Mouse (Mus musculus): ENCODE measurements around the gene Snx27.
A peak's percentile ranks its signal among the peaks of the same experiment; 100 is the strongest.

The Snx27 gene

GRCm38 (mm10) chr3:94477444-94477843 is 105.1 kb downstream of the Snx27 start:
- no peak for DNase-seq (ENCODE audit: low read depth, low spot score)

- no peak for DNase-seq (ENCODE audit: low read depth, low spot score)
Observed at GRCm38 (mm10) chr3:94476301-94477035, 106.0 kb downstream of the Snx27 start.

DNA sequence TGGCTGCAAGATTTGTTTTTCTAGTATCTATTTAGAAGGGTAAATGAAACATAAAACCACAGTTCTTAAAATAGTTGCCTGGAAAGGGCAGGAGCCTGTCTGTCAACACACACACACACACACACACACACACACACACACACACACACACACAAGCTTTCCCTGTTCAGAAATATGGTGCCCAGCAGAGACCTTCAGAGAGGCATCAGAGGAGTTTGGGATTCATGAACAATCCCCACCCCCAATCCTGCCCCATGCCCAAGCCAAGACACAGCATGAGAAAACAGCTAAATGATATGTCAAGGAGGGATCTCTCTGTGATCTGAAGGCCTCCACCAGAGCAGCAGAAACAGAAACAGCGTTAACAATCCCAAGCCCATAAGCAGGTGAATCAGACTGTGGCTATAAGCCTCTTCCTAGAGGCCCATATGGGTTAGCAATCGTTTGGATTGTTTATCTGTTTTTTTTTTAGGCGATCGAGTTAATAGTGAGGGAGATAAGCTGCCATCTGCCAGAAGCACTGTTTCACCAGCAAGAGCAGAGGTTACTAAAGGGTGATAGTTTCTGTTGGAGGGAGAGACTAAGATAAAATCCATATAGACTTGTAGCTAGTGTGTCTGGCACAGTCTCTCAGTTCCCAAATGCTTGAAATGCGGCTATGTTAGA is 108.8 kb downstream of the Snx27 start:
- peak; percentile 52 for DNase-seq (ENCODE audit: low read depth, low spot score)

DNA sequence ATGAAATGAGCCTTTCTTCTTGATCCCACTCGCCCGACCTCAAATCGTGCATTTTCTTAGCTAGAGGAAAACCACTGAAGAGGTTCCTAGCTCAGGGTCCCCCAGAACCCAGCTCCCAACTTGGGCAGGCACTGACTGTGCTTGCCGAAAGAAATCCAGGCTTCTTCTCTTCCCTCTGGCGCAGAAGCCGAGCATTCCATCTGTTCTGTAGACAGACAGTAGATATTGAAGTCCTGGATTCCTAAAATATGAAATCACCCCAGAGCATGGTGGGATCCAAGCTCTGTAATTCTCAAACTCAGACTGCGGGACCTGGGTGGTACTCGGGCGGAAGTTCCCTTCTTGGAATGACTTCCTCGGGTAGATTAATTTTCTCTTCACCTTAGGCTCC is 109.4 kb downstream of the Snx27 start:
- DNase-seq (ENCODE audit: low read depth, low spot score) = no peak

- no peak for DNase-seq (ENCODE audit: low read depth, low spot score)
Observed at GRCm38 (mm10) chr3:94472447-94473114, 109.9 kb downstream of the Snx27 start.

DNA sequence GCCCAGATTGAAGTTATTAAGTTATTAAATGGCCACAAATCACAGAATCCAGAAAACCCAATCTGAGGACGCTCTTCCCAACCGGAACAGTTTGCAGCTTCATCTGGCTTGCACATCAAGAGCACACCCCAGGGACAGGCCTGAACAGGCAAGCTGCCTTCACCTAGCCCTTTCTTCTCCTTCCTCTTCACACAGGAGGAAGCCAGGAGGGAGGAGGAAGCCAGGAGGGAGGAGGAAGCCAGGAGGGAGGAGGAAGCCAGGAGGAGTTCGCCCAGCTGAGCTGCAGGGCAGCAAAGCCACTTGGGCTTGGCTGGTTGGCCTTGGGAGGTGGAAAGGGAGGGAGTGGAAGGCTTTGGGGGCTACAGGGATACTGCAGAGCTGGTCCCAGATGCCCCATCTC is 113.6 kb downstream of the Snx27 start:
- no peak for DNase-seq (ENCODE audit: low read depth, low spot score)

DNA sequence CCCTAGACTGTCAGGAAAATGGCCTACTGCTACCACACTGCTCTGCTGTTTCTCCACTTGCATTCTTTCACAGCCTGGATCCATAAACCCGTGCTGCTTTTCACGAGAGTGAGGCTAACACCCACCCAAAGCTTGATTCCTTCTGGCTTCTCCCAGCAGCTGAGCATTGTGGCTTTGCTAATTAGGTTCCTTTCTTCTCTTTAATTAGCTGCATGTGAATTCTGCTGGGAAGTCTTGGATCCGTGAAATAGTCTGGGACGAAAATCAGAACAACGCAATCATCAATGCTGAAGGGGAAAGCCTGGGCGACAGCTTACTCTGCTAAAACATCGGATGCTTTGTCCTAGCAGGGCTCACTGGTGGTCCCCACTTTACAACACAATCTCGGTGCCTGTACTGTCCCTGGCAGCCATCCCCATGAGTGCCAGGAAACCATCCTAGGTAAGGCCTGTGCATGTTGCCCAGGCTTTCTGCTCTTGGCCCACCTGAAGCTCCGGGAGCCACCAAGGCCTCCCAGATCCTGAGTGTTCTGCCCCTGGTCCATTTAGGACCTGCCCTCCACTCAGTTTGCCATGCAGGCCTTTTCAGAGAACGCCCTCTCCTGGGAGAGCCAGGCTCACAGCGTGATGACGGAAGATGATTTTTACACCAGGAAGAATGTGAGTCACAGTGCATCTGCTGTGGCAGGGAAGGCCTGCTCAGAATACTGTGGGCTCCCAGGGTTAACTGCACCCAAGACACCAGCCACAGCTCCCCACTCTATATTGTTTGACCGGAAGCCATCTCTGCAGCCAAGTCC is 116.7 kb downstream of the Snx27 start:
- no peak for DNase-seq (ENCODE audit: low read depth, low spot score)

GRCm38 (mm10) chr3:94463926-94464578 is 118.5 kb downstream of the Snx27 start:
- DNase-seq (ENCODE audit: low read depth, low spot score) = no peak

DNA sequence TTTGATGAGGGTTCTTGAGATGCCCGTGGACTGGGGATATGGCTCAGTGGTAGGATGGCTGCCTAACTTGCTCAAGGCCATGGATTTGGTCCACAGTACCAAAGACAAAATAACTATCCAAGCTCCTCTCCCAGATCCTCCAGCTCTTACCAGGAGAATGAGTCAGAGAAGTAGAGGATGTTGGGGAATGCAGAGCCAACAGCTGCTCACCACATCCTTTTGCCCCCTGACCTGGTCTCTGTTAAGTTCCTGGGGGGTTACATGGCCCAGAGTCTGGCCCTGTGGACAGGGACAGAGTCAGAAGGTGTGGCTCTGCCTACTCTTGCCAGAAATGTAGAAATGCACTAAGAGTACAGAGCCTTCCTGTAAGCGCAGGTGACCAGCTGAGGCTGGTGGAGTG is 122.7 kb downstream of the Snx27 start:
- DNase-seq (ENCODE audit: low read depth, low spot score) = no peak

- DNase-seq (ENCODE audit: low read depth, low spot score) = no peak
Observed at GRCm38 (mm10) chr3:94457055-94457454, 125.5 kb downstream of the Snx27 start.

- peak; percentile 94 for DNase-seq (ENCODE audit: low read depth, low spot score)
Observed at GRCm38 (mm10) chr3:94456529-94457000, 126.0 kb downstream of the Snx27 start.

DNA sequence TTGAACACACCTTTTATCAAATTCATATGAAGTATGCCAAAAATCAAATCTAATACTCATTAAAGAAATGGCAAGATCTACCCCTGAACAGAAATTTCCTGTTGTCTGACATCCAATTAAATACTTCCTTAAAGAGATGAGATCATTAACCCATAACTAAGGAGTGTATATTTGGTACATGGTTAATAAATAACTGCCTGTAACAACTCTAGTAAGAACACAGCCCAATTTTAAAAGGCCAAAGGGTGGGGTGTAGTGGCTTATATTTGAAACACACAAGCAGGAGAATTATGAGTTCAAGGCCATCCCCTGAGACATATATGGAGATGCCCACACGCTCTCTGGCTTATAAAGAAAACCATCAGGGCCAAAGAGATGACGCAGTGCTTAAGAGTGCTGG is 133.1 kb downstream of the Snx27 start:
- DNase-seq (ENCODE audit: low read depth, low spot score) = no peak
